Mouse (Mus musculus) gastrocnemius, adult 8-10 months (tissue): Measurements from ENCODE around the gene Galt. TPM values are rescaled to one million over a fixed set of nuclear protein-coding genes. Genes with fewer than 3 reads are reported as not detected.

Experiments used
- DNase-seq, 2 experiments: peaks; one replicate each; pipeline ENCODE4 v3.0.0; 2022; ENCODE audit warnings: low spot score in 2 of 2
- total RNA-seq, 4 experiments: library from RNA; stranded (reverse); gene quantifications; 2 replicates each; pipeline ENCODE4 v1.2.4; 2022

The Galt gene
- 10 to 100 TPM; 26.3 to 29.3 (median 27.4) TPM for total RNA-seq

DNA sequence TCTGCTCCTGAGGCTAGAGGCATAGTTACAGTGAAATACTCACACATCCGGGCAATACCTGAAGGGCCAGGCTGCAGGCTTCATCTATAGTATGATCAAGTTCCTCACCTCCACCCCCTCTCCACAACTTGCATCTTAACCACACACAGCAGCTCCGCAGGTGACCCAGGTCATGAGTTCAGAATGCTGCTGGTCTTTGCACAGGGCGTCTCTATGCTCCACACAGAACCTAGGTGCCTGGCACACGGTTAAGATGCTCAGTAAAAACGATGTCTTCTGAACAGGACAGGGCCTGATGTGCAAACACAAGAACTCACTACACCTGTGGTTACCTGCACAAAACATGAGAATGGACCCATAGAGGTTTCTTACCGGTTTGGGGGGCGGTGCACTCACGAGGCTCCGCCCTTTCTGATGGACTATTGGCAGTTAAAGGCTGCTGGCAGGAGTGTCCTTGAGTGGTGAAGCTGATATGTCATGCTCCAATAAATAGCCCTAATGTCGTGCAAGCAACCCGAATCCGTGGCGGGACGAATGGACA is at the start of gene Galt:
TSS of gene Galt (plus strand) at position 432 of the 541 bp plus-strand sequence.
- peak in 1 of 2 experiments; percentile 56 for DNase-seq

DNA sequence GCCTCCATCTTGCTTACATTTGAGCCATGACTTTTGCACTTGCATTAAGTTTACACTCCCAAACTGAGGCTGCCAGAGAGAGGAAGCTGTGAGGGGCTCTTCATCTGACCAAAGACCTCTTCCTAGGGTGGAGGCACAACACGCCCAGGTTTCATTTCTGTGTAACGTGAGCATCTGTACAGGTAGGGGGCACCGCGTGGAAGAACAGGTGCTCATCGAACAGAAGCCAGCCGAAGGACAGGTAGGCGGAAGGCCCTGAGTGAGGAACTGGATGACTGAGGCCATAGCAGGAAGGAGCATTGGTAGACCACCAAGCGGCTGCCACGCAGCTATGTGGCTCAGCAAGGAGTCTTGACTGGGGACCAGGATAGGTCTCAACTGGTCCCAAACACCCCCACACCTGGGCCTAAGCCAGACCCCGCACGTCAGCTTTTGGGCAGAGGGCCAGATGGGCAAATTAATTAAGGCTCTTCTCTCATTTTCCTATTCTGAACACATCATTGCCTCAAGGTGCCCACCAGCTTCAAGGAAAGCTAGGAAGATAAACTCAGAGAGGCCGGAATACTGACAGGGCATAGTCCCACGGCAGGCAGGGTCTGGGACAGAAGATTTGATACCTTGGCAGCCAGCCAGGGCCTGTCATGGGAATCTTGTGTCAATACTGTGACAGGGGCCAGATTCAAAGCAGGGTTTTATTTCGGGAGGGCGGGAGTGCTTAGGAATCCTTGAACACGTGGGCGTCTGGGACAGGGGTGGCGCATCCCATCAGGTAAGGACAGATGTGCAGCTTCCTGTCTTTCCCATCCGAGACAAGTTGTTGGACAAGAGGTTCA is 48.9 kb upstream of the Galt start:
- DNase-seq = peak in 1 of 2 experiments; percentile 52

DNA sequence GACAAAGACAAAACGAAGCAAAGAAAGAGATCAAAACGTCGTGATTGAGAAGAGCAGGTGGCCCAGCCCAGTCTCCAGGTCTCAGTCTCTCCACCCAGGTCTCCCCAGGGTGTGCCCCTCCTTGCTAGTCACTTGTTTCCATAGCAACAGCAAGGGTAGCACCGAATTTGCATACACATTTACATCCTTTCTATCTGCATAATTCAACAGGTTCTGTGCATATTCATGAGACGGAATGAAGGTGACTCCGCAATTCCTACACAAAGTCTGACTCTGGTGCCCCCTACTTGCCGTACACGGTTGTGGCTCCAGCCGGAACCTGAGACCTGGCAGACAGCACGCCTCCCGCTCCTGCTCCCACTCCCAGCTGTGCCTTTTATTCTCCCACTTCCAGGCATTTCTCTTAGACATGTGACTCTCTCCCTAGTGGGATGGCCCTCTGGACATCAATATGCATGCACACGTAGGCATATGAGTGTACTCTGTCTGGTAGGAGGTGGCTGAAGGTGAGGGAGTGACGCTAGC is 48.0 kb upstream of the Galt start:
- DNase-seq = peak; percentile 49 to 58

DNA sequence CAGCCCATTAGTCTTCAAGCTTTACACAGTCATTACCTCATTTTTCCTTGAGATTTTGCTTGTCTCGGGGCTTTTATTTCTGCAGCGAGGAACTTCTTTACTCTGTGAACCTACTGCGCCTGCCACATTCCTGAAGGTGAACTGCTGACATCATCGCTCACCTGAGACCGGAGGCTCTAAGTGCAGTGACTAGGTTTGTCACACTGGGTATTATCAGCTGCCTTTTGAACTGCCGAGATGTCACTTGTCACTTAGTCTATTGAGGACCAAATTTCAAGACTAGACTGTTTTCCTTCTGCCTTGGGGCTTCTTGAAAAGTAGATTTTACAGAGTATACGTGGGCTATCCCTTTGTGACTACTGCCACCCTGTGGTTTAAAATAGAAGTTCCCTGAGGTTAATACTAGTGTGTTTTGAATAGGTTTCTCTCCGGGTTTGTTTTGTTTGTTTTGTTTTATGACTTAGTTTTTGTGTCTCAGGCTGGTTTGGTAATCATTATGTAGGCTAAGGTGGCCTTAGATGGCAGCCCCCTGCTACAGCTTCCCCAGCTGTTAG is 46.8 kb upstream of the Galt start:
- DNase-seq = no peak

DNA sequence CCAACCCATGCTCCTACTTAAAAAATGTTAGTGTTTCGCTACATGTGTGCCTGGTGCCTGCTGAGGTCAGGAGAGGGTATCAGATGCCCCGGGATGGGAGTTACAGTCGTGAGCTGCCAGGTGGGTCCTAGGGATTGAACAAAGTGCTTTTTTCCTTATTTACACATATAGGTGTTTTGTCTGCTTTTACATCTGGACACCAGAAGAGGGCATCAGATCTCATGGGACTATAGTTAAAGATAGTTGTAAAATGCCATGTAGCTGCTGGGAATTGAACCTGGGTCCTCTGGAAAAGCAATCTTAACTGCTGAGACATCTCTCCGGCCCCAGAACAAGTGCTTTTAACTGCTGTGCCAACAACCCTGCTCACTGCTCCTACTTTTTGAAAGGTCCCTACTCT is 44.8 kb upstream of the Galt start:
- DNase-seq = no peak

DNA sequence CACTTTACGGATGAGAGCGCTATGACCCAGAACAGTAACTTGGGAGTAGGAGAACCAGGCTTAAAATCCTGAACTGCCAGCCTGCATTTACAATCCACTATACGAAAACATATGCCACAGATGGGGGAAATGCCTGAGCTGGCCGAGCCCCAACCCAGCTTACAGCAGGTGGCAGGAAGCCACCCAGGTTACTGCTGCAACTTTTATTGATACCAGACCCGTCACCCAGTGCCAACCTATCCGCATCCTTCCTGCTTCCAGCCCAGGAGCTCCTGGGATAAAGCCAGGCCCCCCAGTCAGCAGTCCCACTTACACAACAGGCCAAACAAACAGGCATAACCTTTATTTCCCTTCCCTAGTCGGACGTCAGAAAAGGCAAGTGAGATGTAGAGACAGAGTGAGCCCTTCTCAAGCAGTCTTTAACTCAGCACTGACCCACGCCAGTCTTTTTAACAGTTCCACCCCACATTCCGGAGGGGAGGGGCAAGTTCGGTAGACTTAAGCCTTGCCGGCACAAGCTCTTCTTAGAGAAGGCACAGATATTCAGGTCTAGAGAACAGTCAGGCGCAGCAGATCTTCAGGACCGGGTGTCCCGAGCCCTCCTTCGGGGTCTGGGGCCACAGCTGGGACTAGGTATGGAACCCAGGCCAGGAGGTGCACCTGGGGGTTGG is 43.2 kb upstream of the Galt start:
- DNase-seq = no peak

DNA sequence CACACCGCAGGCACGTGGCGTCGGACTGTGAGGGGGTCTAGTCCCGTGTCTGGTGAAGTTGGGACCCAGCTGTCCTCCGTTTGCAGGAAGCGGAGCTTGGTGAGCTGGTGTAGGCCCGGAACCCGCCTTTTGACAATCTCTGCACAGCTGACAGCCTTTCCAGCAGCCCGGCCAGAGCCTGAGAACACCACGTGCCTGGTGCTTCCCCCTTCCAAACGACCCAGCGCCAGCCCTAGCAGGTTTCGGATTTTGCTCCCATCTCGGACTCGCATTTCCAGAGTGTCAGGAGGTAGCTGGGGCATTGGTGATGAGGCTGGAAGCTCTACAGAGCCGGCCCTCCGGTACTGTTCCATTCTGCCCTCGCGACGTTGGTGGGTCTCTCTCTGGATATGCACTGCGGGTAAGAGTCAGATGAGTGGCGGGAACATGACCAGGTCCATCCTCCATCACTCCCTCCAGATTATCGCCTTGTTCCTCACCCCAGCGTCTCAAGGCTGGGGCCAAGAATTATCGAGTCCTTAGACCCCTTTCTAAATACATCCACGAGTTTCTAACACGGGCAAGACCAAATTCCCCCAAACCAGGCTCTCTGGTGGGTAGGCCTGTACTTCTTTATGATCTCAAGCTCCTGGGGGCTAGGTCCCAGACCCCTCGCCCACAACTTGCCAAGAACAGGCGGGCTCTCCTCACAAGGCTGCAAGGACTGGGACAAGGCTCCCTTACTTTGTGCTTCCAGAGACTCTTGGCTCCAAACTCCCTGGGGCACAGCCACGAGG is 42.4 kb upstream of the Galt start:
- peak; percentile 45 to 58 for DNase-seq

DNA sequence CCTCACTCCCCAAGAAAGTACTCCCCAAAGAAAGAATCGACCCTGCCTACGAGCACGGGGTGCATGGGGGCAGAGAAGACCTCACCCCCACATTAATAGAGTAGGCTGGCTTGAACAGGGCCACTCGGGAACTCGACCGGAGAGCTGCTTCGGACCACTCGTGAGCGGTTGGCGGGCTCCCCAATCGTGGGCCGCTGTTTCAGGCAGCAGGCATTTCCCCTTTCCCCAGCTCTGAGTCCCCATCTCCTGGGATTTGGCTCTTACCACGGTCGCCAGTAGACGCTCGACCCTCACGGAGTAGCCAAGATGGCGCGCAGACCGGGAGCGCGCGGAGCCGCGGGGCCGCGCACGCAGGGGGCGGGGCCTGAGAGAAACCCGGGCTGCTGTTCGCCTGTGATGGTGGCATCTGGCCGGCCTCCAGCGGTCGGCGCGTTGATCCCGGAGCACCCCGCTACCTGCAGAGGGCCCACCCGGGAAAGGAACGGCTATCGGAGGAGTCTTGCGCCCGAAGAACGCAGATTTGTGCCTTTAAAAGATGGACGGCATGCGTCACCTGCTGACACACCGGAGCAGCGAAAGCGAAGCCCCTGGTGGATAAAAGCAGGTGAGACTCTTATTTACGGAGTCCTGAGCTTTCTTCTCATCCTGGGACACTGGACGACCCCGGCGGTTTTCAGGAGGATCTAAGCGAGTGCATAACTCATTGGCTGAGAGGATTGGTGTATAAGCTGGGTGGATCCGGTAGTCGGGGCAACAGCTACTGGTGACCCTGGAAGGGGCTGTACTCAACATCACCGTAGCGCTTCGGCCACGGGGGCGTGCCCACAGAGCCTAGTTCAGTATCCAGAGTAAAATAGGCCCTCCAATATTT is 41.6 kb upstream of the Galt start, which contains the start of gene Rpp25l:
TSS of gene Rpp25l (minus strand) at position 338 of the 871 bp plus-strand sequence.
- peak; percentile 72 to 79 for DNase-seq

DNA sequence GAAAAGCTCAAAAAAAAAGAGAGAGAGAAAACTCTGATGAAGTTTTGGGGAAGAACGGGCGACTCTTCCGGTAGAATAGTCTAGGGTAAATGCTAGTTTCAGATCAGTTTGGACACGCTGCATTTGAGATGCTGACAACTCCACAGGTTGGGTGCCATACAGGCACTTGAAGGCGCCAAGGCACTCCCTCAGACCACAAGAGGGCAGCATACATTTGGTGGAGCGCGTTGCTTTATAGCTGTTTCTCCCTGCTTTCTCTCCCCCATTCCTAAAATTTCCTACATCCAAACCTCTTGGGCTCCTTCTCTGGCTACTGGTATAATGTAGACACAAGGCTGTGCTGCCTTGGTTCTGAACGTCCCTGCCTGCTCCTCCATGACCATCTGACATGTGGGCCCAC is 40.8 kb upstream of the Galt start:
- DNase-seq = peak in 1 of 2 experiments; percentile 58

DNA sequence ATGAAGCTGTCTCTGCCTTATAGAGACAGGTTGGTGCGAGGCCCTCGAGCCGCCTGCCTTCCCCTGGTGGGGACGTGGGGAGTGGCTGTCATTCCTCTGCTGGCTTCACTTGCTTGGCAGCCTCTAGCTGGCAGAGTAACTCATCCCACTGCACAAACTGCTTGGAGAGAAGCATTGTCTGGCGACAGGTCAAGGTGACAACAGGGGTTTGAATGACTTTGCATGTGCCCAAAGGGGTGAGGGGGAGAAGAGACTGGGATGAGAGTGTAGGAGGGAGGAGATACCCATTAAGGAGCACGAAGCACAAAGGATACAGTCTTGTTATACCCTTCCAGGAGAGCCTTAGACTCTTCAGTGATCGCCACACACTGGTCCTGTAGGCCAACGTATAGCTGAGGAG is 39.9 kb upstream of the Galt start:
- no peak for DNase-seq

DNA sequence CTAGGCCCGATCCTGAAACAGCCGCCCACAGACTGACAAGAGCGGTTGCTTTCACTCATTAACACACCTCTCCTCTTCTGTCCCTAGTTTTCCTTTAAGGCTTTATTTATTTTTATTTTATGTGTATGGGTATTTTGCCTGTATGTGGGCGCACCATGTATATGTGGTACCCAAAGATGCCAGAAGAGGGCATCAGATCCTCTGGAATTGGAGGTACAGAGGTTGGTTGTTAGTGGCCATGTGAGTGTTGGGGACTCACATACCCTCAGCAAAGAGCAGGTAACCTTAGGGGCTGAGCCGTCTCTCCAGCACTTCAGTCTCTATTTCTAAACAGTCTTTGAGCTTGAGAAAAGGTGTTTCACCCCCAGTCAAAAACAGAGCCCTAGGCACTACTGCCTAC is 39.4 kb upstream of the Galt start:
- DNase-seq = no peak

DNA sequence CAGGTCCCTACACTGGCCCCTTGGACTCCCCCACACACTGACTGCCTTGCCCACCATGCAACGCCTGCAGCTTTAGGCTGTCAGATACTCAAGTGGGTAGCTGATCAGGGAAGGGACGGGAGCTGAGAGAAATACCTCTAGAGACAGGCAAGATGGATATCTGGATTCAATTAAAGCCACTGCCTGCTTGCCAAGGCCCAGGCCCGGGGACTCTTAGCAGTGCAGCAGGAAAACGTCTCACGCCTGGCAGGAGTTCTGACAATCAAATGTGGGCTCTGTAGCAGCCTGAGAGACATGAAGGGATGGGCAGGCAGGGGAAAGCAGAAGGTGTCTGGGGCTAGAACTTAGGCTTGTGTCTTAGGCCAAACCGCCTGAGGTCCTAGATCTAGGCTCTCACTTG is 38.2 kb upstream of the Galt start:
- DNase-seq = no peak

DNA sequence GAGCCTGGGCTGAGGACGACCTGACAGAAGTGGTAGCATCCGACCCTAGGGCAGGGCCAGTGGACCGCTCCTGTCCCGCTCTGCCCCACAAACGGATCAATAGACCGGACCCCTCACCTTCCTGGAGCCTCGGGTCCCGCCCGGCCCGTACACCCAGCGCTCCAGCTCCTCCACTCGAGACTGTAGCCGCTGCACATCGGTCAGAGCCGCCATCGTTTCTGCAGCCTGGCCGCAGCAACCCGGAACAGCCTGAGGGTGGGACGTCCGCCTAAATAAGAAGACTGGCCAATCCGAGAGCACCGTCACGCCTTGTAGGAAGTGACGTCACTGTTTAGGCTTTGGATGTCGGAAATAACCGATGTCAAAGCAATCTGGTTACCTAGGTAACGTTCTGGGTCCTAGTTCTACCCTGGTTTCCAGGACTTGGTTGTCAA is 32.1 kb upstream of the Galt start, which contains the start of gene Dctn3:
TSS of gene Dctn3 (minus strand) at position 253 of the 434 bp plus-strand sequence.
- peak; percentile 78 to 87 for DNase-seq

DNA sequence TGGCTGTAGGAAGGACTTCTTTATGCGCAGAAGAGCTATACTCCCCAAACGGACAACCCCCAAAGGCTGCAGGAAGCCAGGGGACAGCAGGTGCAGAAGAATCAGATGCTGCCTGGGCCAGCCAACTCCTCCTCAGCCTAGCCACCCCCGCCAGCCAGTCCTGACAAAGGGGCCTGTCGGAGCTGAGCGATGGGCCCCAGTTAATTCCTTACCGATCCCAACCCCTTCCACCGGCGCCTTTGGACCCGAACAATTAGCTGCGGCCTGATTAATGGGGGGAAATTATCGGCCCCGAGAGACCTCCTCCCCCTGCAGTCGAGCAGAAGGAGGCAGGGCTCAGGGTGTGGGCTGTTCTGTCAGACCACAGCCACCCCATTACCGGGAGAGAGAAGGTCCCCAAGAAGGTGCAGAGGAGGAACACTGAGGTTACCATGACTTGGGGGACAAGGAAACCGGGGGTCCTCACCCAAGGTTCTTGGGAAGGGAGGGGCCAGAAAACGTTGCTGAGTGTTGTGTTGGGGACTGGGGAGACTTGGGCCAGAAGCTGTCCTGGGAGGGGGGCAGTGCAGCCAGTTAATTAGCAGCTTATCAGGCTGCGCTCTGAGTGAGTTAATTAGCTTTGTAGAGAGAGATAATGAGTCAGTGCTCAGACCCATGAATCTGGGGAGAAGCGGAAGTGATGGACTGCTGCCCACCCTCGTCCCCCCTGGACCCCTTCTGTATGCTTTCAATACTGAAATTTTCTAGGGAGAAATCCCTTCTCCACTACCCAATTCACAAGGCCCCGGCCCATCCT is 28.0 kb upstream of the Galt start:
- no peak for DNase-seq

DNA sequence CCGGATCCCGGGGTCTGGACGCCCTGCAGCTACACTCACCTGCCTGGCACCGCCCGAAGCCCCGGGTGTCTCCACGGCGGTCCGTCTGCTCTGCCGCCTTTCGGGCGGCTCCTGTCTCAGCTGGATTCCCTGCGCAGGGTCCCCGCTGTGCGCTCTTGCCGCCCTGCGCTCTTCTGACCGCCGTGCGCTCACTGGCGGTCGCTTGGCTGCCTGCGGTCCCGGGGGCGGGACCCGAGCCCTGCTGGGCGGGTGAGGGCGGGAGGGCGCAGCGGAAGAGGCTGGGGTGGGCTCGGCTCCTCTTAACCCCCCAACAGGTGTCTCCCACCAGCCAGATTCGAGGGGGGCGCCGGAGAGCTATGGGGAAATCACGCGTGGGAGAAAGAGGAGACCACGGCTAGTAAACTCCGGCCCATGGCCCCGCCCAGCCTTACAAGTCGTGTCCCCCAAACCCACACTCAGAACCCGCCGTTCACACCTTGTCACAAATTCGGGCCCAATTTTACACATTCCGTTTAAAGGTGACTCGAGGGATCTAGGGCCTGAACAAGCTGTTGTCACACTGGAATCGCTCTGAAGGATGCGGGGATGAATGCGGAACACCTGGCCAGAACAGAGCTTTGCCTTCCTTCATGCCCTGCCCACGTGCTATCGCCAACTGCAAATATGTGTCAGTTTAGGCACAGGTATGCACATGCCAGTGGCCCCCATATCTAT is 23.8 kb upstream of the Galt start, which contains the start of gene Arid3c:
TSS of gene Arid3c (minus strand) at position 91 of the 714 bp plus-strand sequence.
- no peak for DNase-seq

DNA sequence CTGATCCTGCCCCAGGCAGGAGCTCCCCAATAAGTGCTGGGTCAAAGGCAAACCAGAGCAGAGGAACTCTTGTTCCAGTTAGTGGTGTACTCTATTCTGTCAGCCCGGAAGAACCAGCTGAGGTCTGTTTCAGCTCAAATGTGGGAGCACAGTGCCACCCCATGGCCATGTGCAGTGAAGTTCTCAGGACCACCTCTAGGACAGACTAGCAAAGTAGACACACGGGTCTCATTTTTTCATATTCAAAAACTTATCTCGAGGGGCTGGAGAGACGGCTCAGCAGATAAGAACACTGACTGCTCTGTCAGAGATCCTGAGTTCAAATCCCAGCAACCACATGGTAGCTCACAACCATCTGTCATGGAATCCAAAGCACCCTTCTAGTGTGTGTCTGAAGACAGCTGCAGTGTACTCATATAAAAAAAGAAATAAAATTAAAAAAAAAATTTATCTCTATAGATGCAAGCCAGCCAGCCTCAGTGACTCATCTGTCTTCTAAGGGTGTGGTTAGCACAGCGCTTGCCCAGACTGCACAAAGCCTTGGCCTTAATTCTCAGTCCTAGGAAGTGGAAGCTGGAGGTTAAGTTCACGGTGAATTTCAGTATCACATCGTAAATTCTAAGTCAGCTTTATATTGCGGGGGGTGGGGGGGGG is 17.3 kb upstream of the Galt start:
- DNase-seq = peak in 1 of 2 experiments; percentile 61

DNA sequence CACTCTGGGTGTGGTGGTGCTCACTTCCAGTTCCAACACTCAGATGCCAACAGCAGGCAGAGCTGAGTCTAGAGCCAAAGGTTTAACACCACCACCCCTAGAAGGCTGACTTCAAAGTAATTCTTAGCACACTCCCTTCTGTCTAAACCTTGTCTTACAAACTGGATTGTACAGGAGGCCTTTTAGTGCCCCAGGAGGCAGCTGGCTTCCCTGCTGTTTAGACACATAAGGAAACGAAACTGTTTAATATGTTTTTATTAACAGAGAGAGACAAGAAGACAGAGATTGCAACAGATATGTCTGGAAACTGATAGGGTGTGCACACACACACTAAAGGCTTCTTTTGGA is 16.8 kb upstream of the Galt start:
- DNase-seq = no peak

DNA sequence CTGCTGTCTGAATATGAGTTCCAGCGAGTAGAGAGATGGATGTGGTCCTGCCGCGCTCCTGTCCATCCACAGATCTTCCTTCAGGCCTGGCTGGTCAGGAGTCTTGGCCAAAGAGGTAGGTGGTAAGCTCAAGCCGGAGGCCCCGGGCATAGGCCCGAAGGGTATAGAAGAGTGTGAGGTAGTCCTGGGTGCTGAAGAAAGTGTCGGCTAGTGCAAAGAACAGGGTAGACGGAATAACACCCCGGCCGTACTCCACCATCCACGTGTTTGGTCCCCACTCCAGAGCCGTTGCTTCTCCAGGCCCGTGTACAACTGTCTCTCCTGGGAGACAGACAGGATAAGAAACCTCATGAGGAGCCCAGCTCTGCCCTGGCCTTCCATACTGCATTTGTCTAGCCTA is 15.8 kb upstream of the Galt start:
- no peak for DNase-seq
